Mouse (Mus musculus) MEL (cell line): ENCODE data around the gene Dnaja1.

Experiments
- BHLHE40 ChIP-seq: IDR thresholded peaks from 2 replicates; pipeline ENCODE4 v1.6.1; 2012; ENCODE audit warnings: low read depth, mild to moderate bottlenecking, inconsistent platforms, low read length, improper control_type of control experiment, borderline replicate concordance
- CTCF ChIP-seq, 3 experiments: IDR thresholded peaks in 2 of 3; conservative IDR thresholded peaks in 1 of 3; 2 replicates each; pipeline ENCODE4 v1.5.1; 2011 to 2012; ENCODE audit warnings: low read length in 3 of 3, low read depth in 2 of 3, mild to moderate bottlenecking in 2 of 3, improper control_type of control experiment in 1 of 3, inconsistent platforms in 1 of 3, mixed read lengths in 1 of 3, moderate library complexity in 1 of 3; ENCODE audit not compliant: control insufficient read depth in 1 of 3, insufficient read depth in 1 of 3, poor library complexity in 1 of 3, severe bottlenecking in 1 of 3
- KAT2A ChIP-seq: conservative IDR thresholded peaks from 2 replicates; pipeline ENCODE4 v1.6.1; 2012; ENCODE audit warnings: low read depth, low read length, improper control_type of control experiment, inconsistent platforms
- MAFK ChIP-seq: IDR thresholded peaks from 2 replicates; pipeline ENCODE4 v1.6.1; 2011; ENCODE audit warnings: low read depth, mild to moderate bottlenecking, low read length, improper control_type of control experiment, borderline replicate concordance
- MAZ ChIP-seq: IDR thresholded peaks from 2 replicates; pipeline ENCODE4 v1.6.1; 2012; ENCODE audit warnings: low read depth, mild to moderate bottlenecking, inconsistent platforms, low read length, improper control_type of control experiment
- POLR2A ChIP-seq, 2 experiments: IDR thresholded peaks; 2 replicates each; pipeline ENCODE4 v1.6.1; 2011 to 2012; ENCODE audit warnings: low read length in 2 of 2, mild to moderate bottlenecking in 2 of 2, control low read depth in 1 of 2, improper control_type of control experiment in 1 of 2, low read depth in 1 of 2, moderate library complexity in 1 of 2; ENCODE audit not compliant: control insufficient read depth in 1 of 2, insufficient read depth in 1 of 2, poor library complexity in 1 of 2
- POLR2AphosphoS5 ChIP-seq: IDR thresholded peaks from 2 replicates; pipeline ENCODE4 v1.6.1; 2012; ENCODE audit warnings: low read depth, borderline replicate concordance, mild to moderate bottlenecking, inconsistent platforms, low read length, moderate library complexity, mixed read lengths
- TBP ChIP-seq: IDR thresholded peaks from 2 replicates; pipeline ENCODE4 v1.8.0; 2011; ENCODE audit warnings: low read depth, low read length, improper control_type of control experiment
- USF1 ChIP-seq: IDR thresholded peaks from 2 replicates; pipeline ENCODE4 v1.6.1; 2014; ENCODE audit warnings: low read depth, mild to moderate bottlenecking, inconsistent platforms, low read length, improper control_type of control experiment, moderate library complexity
- ZKSCAN1 ChIP-seq: IDR thresholded peaks from 2 replicates; pipeline ENCODE4 v1.6.1; 2012; ENCODE audit warnings: low read depth, mild to moderate bottlenecking, inconsistent platforms, low read length, improper control_type of control experiment, moderate library complexity

DNA sequence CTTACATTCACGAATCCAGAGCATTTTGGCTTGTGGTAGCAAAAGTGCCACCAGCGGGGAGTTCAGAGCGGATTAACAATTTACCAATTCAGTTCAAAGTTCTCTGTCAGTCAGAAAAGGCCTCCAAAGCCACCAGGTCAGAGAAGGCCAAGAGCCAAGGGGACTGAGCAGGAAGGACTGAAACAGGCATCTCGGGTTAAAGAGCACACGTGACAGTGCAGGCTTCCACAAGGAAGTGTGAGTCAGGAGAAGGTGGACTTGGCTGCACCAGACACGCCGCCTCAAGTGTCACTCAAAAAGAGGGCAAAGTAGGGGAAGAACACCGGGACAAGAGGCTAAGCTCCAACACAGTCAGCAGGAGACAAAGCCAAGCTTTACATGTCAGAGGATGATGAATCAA is 21.7 kb upstream of the Dnaja1 start:
- TF ChIP-seq POLR2A (IDR thresholded peaks at IDR 0.05; ENCODE audit: control insufficient read depth in 1 of 2, insufficient read depth in 1 of 2, low read depth in 1 of 2, low read length in 2 of 2, poor library complexity in 1 of 2) (no peak), CTCF (IDR thresholded peaks at IDR 0.05 in 2 of 3, conservative IDR thresholded peaks at IDR 0.05 in 1 of 3; ENCODE audit: control insufficient read depth in 1 of 3, insufficient read depth in 1 of 3, low read depth in 2 of 3, low read length in 3 of 3, poor library complexity in 1 of 3, severe bottlenecking in 1 of 3) (no peak), TBP (no peak), MAZ (no peak), USF1 (no peak), MAFK (no peak), KAT2A (no peak), ZKSCAN1 (no peak), POLR2AphosphoS5 (no peak), BHLHE40 (no peak)
